Comparison of ENCODE assay signal across 9 mouse cellular contexts in genomic region chr19:37956006-37956405, GRCm38 (mm10).
DNase-seq lines count a peak whose midpoint lies in the region.
"Had no signal": no experiment of that assay in that cellular context is flagged by ENCODE, and none has a peak within 500 bp of the region (broad histone marks: within the 10 kb centered on the region; RNA-seq: fewer than 3 reads in every experiment).

No protein-coding gene starts in this region.

- peak; percentile 11 for DNase-seq in adrenal gland, postnatal 14 days
- no peak for DNase-seq in adrenal gland, postnatal 25 days
- peak; percentile 72 for DNase-seq in 3134 (ENCODE audit: extremely low read depth, insufficient read length, low spot score)
- peak; percentile 48 for DNase-seq in fibroblast of lung, adult 2 months (ENCODE audit: low read depth)
- peak; percentile 64 for DNase-seq in lung, postnatal 25 days (ENCODE audit: low spot score)
- DNase-seq in embryo, embryonic 11 days, result no peak
- no peak for DNase-seq in frontal cortex, postnatal 14 days (ENCODE audit: low spot score in 2 of 2)
- no peak for DNase-seq in forebrain, embryonic 10.5 days (ENCODE audit: extremely low spot score, low spot score)

- no peaks in the 10 kb centered on the region for H3K27me3 ChIP-seq in forebrain, embryonic 10.5 days (ENCODE audit: poor library complexity, severe bottlenecking)

- H3K4me1 ChIP-seq in forebrain, embryonic 10.5 days, result no peaks in the 10 kb centered on the region
- H3K4me1 ChIP-seq: hindbrain, embryonic 13.5 days had no signal

- H3K9me3 ChIP-seq in forebrain, embryonic 10.5 days, result no peaks in the 10 kb centered on the region
- H3K9me3 ChIP-seq: hindbrain, embryonic 13.5 days had no signal

- H3K4me3 ChIP-seq in forebrain, embryonic 10.5 days, result no peak overlapping the region
- H3K4me3 ChIP-seq: hindbrain, embryonic 13.5 days had no signal

- H3K27ac ChIP-seq in forebrain, embryonic 10.5 days, result no peak overlapping the region
- H3K27ac ChIP-seq: hindbrain, embryonic 13.5 days had no signal

- H3K36me3 ChIP-seq in forebrain, embryonic 10.5 days (replicated peaks), result no peaks in the 10 kb centered on the region
- H3K36me3 ChIP-seq: hindbrain, embryonic 13.5 days had no signal

- WGBS in forebrain, embryonic 10.5 days, result 84% methylated on average over 3 of the region's 3 CpGs

Comparison
In these comparisons a context has a peak if more than half of its experiments do, and no peak if none do; other contexts are left out.
1. DNase-seq: peak in adrenal gland, postnatal 14 days (single experiment), 3134 (single experiment), fibroblast of lung, adult 2 months (single experiment) and lung, postnatal 25 days (single experiment); none in adrenal gland, postnatal 25 days (single experiment), embryo, embryonic 11 days (single experiment), frontal cortex, postnatal 14 days (0 of 2) and forebrain, embryonic 10.5 days (single experiment).